Mouse (Mus musculus): Measurements from ENCODE around the gene Kbtbd4. TPM values are rescaled to one million over a fixed set of nuclear protein-coding genes. Genes with fewer than 3 reads are reported as not detected.
A peak's percentile ranks its signal among the peaks of the same experiment; 100 is the strongest.

Kbtbd4 gene
- total RNA-seq (2012; rRNA removed): 12.5 and 19.0 TPM in 2 replicates

GRCm38 (mm10) chr2:90904076-90904855, at the start of gene Kbtbd4, which contains the start of gene Ndufs3:
Gene Kbtbd4, plus strand, starts transcription at chr2:90904740.
Gene Ndufs3, minus strand, starts transcription at chr2:90904827.
- TF ChIP-seq ZNF384 (IDR thresholded peaks at IDR 0.05; ENCODE audit: low read depth, low read length) (peak; percentile 30; the same call in 1 of the 2 replicates), HCFC1 (IDR thresholded peaks at IDR 0.05; ENCODE audit: borderline replicate concordance, insufficient read depth, low read length) (peak; percentile 89), ZC3H11A (IDR thresholded peaks at IDR 0.05; ENCODE audit: borderline replicate concordance, low read depth, low read length) (no peak)

GRCm38 (mm10) chr2:90861486-90861885, 43.1 kb upstream of the Kbtbd4 start:
- H3K4me1 ChIP-seq (ENCODE audit: control insufficient read depth in 2 of 2, insufficient read depth in 2 of 2, low read length in 2 of 2, poor library complexity in 1 of 2): no peaks in the 10 kb centered on the region
- in situ Hi-C loops (cut with MboI; ENCODE audit: low sequenced_read_pairs in 2 of 2, unreplicated experiment in 2 of 2): no loop called here
- no peak overlapping the region for H3K4me3 ChIP-seq (ENCODE audit: insufficient read depth in 1 of 2, low read depth in 1 of 2, low read length in 2 of 2, poor library complexity in 1 of 2, severe bottlenecking in 1 of 2)
- no peak for DNase-seq (ENCODE audit: low read depth, low spot score)
- no peak overlapping the region for H3K9ac ChIP-seq (ENCODE audit: insufficient read depth, low read depth, low read length, poor library complexity, severe bottlenecking)
- TF ChIP-seq CHD2 (IDR thresholded peaks at IDR 0.05; ENCODE audit: low read depth, low read length) (no peak), ZNF384 (IDR thresholded peaks at IDR 0.05; ENCODE audit: low read depth, low read length) (no peak), ZC3H11A (IDR thresholded peaks at IDR 0.05; ENCODE audit: borderline replicate concordance, low read depth, low read length) (no peak), HCFC1 (IDR thresholded peaks at IDR 0.05; ENCODE audit: borderline replicate concordance, insufficient read depth, low read length) (no peak), MAFK (IDR thresholded peaks at IDR 0.05; ENCODE audit: insufficient read depth, low read depth, low read length) (no peak)
- no peaks in the 10 kb centered on the region for H3K9me3 ChIP-seq (ENCODE audit: control insufficient read depth, insufficient read depth, low read depth, low read length)
- peaks cover 26% of the 10 kb centered on the region for H3K36me3 ChIP-seq (ENCODE audit: control insufficient read depth, insufficient read depth, low read length, poor library complexity, severe bottlenecking)
- H3K27ac ChIP-seq (ENCODE audit: insufficient read depth, low read depth, low read length, poor library complexity, severe bottlenecking): no peak overlapping the region

More at GRCm38 (mm10) chr2:90904076-90904855, at the start of gene Kbtbd4, which contains the start of gene Ndufs3:
- DNase-seq (ENCODE audit: low read depth, low spot score): peak; percentile 88
- Histone ChIP-seq H3K4me3 (ENCODE audit: insufficient read depth in 1 of 2, low read depth in 1 of 2, low read length in 2 of 2, poor library complexity in 1 of 2, severe bottlenecking in 1 of 2) (peak within 1 kb of the TSS; percentile 86 to 90), H3K4me1 (ENCODE audit: control insufficient read depth in 2 of 2, insufficient read depth in 2 of 2, low read length in 2 of 2, poor library complexity in 1 of 2) (0 out of 4 replicates have a peak, but pooled peaks cover 0 to 2% of the 10 kb centered on the region in 2 experiments), H3K9ac (ENCODE audit: insufficient read depth, low read depth, low read length, poor library complexity, severe bottlenecking) (peak within 1 kb of the TSS; percentile 94), H3K27ac (ENCODE audit: insufficient read depth, low read depth, low read length, poor library complexity, severe bottlenecking) (peak within 1 kb of the TSS; percentile 16), H3K36me3 (ENCODE audit: control insufficient read depth, insufficient read depth, low read length, poor library complexity, severe bottlenecking) (peaks cover 17% of the 10 kb centered on the region), H3K9me3 (ENCODE audit: control insufficient read depth, insufficient read depth, low read depth, low read length) (no peaks in the 10 kb centered on the region)
- in situ Hi-C loops (cut with MboI; ENCODE audit: low sequenced_read_pairs in 2 of 2, unreplicated experiment in 2 of 2): no loop called here

- DNase-seq (ENCODE audit: low read depth, low spot score): no peak
- Histone ChIP-seq H3K4me3 (ENCODE audit: insufficient read depth in 1 of 2, low read depth in 1 of 2, low read length in 2 of 2, poor library complexity in 1 of 2, severe bottlenecking in 1 of 2) (no peak overlapping the region), H3K4me1 (ENCODE audit: control insufficient read depth in 2 of 2, insufficient read depth in 2 of 2, low read length in 2 of 2, poor library complexity in 1 of 2) (no peaks in the 10 kb centered on the region), H3K36me3 (ENCODE audit: control insufficient read depth, insufficient read depth, low read length, poor library complexity, severe bottlenecking) (peaks cover 28% of the 10 kb centered on the region), H3K27ac (ENCODE audit: insufficient read depth, low read depth, low read length, poor library complexity, severe bottlenecking) (no peak overlapping the region), H3K9ac (ENCODE audit: insufficient read depth, low read depth, low read length, poor library complexity, severe bottlenecking) (no peak overlapping the region), H3K9me3 (ENCODE audit: control insufficient read depth, insufficient read depth, low read depth, low read length) (no peaks in the 10 kb centered on the region)
- in situ Hi-C loops (cut with MboI; ENCODE audit: low sequenced_read_pairs in 2 of 2, unreplicated experiment in 2 of 2): no loop called here
- TF ChIP-seq ZNF384 (IDR thresholded peaks at IDR 0.05; ENCODE audit: low read depth, low read length) (no peak), ZC3H11A (IDR thresholded peaks at IDR 0.05; ENCODE audit: borderline replicate concordance, low read depth, low read length) (no peak), CHD2 (IDR thresholded peaks at IDR 0.05; ENCODE audit: low read depth, low read length) (no peak)
These were observed 40.4 kb upstream of the Kbtbd4 start for GRCm38 (mm10) chr2:90864184-90864583.

GRCm38 (mm10) chr2:90866524-90866923, 38.0 kb upstream of the Kbtbd4 start:
- TF ChIP-seq HCFC1 (IDR thresholded peaks at IDR 0.05; ENCODE audit: borderline replicate concordance, insufficient read depth, low read length) (no peak), CHD2 (IDR thresholded peaks at IDR 0.05; ENCODE audit: low read depth, low read length) (no peak), MAFK (IDR thresholded peaks at IDR 0.05; ENCODE audit: insufficient read depth, low read depth, low read length) (no peak), ZNF384 (IDR thresholded peaks at IDR 0.05; ENCODE audit: low read depth, low read length) (no peak), ZC3H11A (IDR thresholded peaks at IDR 0.05; ENCODE audit: borderline replicate concordance, low read depth, low read length) (no peak)
- H3K36me3 ChIP-seq (ENCODE audit: control insufficient read depth, insufficient read depth, low read length, poor library complexity, severe bottlenecking): peaks cover 19% of the 10 kb centered on the region

More at GRCm38 (mm10) chr2:90866524-90866923, 38.0 kb upstream of the Kbtbd4 start:
- peak; percentile 47 for DNase-seq (ENCODE audit: low read depth, low spot score)
- H3K4me3 ChIP-seq (ENCODE audit: insufficient read depth in 1 of 2, low read depth in 1 of 2, low read length in 2 of 2, poor library complexity in 1 of 2, severe bottlenecking in 1 of 2): no peak overlapping the region
- no peaks in the 10 kb centered on the region for H3K9me3 ChIP-seq (ENCODE audit: control insufficient read depth, insufficient read depth, low read depth, low read length)
- H3K9ac ChIP-seq (ENCODE audit: insufficient read depth, low read depth, low read length, poor library complexity, severe bottlenecking): no peak overlapping the region
- no peaks in the 10 kb centered on the region for H3K4me1 ChIP-seq (ENCODE audit: control insufficient read depth in 2 of 2, insufficient read depth in 2 of 2, low read length in 2 of 2, poor library complexity in 1 of 2)
- no peak overlapping the region for H3K27ac ChIP-seq (ENCODE audit: insufficient read depth, low read depth, low read length, poor library complexity, severe bottlenecking)
- in situ Hi-C loops (cut with MboI; ENCODE audit: low sequenced_read_pairs in 2 of 2, unreplicated experiment in 2 of 2): no loop called here

All from ES-E14 (cell line).